Mouse (Mus musculus) lung, embryonic 14.5 days (tissue): ENCODE measurements around the gene Popdc3. TPM values are rescaled to one million over a fixed set of nuclear protein-coding genes. Genes with fewer than 3 reads are reported as not detected.

Experiments used
- ATAC-seq: fragments of 200-750 bp; cut with Nextera tagmentation; 2 replicates; pipeline ENCODE4 v1.8.0; 2017; ENCODE audit warnings: mild to moderate bottlenecking, moderate TSS enrichment, moderate library complexity; ENCODE audit not compliant: insufficient read depth
- DNase-seq: peaks from one replicate; pipeline ENCODE4 v3.0.0-alpha.2; 2015
- H3K27ac ChIP-seq: fragments of 300-500 bp; sonication (generic); 2 replicates; pipeline ENCODE4 v1.5.1; 2014; ENCODE audit warnings: low read depth, mild to moderate bottlenecking, moderate library complexity
- H3K27me3 ChIP-seq: fragments of 300-500 bp; sonication (generic); 2 replicates; pipeline ENCODE4 v1.6.1; 2014; ENCODE audit warnings: low read length, control low read depth; ENCODE audit not compliant: insufficient read depth
- H3K36me3 ChIP-seq: fragments of 300-500 bp; sonication (generic); 2 replicates; pipeline ENCODE4 v1.6.1; 2014; ENCODE audit warnings: control low read depth; ENCODE audit not compliant: insufficient read depth
- H3K4me1 ChIP-seq: fragments of 300-500 bp; sonication (generic); 2 replicates; pipeline ENCODE4 v1.6.1; 2014; ENCODE audit warnings: antibody characterized with exemption, control low read depth; ENCODE audit not compliant: insufficient read depth
- H3K4me2 ChIP-seq: fragments of 300-500 bp; sonication (generic); 2 replicates; pipeline ENCODE4 v1.6.1; 2014; ENCODE audit warnings: mild to moderate bottlenecking
- H3K4me3 ChIP-seq: fragments of 300-500 bp; sonication (generic); 2 replicates; pipeline ENCODE4 v1.5.1; 2014; ENCODE audit warnings: low read depth, low read length
- H3K9ac ChIP-seq: fragments of 300-500 bp; sonication (generic); 2 replicates; pipeline ENCODE4 v1.6.1; 2014
- H3K9me3 ChIP-seq: fragments of 300-500 bp; sonication (generic); 2 replicates; pipeline ENCODE4 v1.6.1; 2016; ENCODE audit warnings: low read depth, low read length, control low read depth
- CTCF ChIP-seq: IDR thresholded peaks from 2 replicates; pipeline ENCODE4 v1.5.1; 2016; ENCODE audit warnings: antibody characterized with exemption, low read depth
- WGBS: fragments of 180-500 bp; shearing (Covaris S2); extraction: QIAGEN DNeasy Blood & Tissue Kit; methylation state at CpG from one replicate; pipeline ENCODE4 v1.1.7; 2014; 5-methylcytosine and 5-hydroxymethylcytosine counted together
- polyA plus RNA-seq: library from polyadenylated mRNA; unstranded; fragments of >200 nt; fragmentation: Nextera tagmentation; extraction: Ambion mirVana; gene quantifications from 2 replicates; pipeline ENCODE4 v1.2.1, GENCODE M21; 2014

The Popdc3 gene
- polyA plus RNA-seq, 1 experiment from 2014 or later, result 0.45 TPM

DNA sequence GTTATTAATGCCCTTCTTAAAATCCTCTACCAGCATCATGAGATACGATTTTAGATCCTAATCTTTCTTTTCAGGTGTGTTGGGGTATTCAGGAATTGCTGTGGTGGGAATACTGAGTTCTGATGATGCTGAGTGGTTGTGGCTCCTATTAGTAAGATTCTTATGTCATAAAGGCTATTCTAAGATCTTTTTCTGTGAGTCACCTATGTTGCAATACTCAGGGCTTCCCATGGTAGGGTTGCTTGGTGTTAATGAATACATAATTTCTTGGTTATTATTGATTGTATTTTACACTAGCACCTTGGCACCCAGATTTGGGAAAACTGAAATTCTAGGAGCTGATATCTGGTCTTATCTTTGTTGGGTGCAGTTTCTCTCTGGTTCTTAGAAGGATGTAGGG, 26.7 kb downstream of the Popdc3 start:
- Histone ChIP-seq H3K9me3 (no peaks in the 10 kb centered on the region), H3K27me3 (no peaks in the 10 kb centered on the region), H3K9ac (no peak overlapping the region), H3K4me1 (no peaks in the 10 kb centered on the region), H3K36me3 (no peaks in the 10 kb centered on the region), H3K4me2 (no peak overlapping the region), H3K4me3 (no peak overlapping the region), H3K27ac (no peak overlapping the region)
- TF ChIP-seq CTCF, result no peak
- no peak for ATAC-seq
- WGBS, result 53% methylated on average over 1 of the region's 1 CpGs
- no peak for DNase-seq

GRCm38 (mm10) chr10:45210201-45210600, 32.3 kb downstream of the Popdc3 start:
- no peak overlapping the region for H3K4me2 ChIP-seq
- H3K27me3 ChIP-seq, result no peaks in the 10 kb centered on the region
- no peaks in the 10 kb centered on the region for H3K9me3 ChIP-seq
- no peak for TF ChIP-seq CTCF
- H3K4me1 ChIP-seq, result no peaks in the 10 kb centered on the region
- H3K36me3 ChIP-seq, result no peaks in the 10 kb centered on the region
- no peak for ATAC-seq
- no peak overlapping the region for H3K9ac ChIP-seq
- DNase-seq, result no peak
- H3K4me3 ChIP-seq, result no peak overlapping the region
- no peak overlapping the region for H3K27ac ChIP-seq

- no peak overlapping the region for H3K9ac ChIP-seq
- no peaks in the 10 kb centered on the region for H3K36me3 ChIP-seq
- DNase-seq (no peak), ATAC-seq (no peak)
- no peak overlapping the region for H3K4me3 ChIP-seq
- no peaks in the 10 kb centered on the region for H3K4me1 ChIP-seq
- no peaks in the 10 kb centered on the region for H3K9me3 ChIP-seq
- H3K27me3 ChIP-seq, result no peaks in the 10 kb centered on the region
- WGBS, result 70% methylated on average over 7 of the region's 7 CpGs
- no peak overlapping the region for H3K4me2 ChIP-seq
- TF ChIP-seq CTCF, result no peak
- H3K27ac ChIP-seq, result no peak overlapping the region
These were observed 38.8 kb downstream of the Popdc3 start for GRCm38 (mm10) chr10:45216676-45217075.

DNA sequence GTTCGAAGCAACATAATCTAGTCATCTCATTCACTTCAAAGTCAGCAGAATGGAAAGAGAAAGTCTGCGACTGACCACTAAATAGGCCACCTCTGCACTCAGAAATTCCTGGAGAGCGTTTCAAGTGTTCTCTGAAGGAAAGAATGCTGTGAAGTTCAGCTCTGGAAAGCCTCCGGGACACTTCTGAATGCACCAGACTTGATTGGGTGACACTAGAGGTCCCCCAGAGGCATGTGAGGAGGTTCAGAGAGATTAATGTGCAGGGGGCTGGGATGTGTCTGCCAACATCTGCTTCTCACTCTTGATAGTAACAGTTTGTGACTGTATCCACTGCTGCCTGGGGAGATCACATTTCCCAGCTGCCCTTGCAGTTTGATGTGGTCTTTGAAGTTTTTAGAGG, 52.1 kb downstream of the Popdc3 start:
- H3K27ac ChIP-seq, result peak overlapping the region; percentile 24; the same call in 1 of the 2 replicates
- peak overlapping the region; percentile 2; the same call in 1 of the 2 replicates for H3K4me2 ChIP-seq
- ATAC-seq (peak; percentile 95), DNase-seq (peak; percentile 81)
- H3K4me1 ChIP-seq, result peaks cover 8% of the 10 kb centered on the region; the same call in 1 of the 2 replicates
- 4% methylated on average over 4 of the region's 4 CpGs for WGBS
- TF ChIP-seq CTCF, result no peak
- H3K27me3 ChIP-seq, result no peaks in the 10 kb centered on the region
- no peak overlapping the region for H3K4me3 ChIP-seq
- no peaks in the 10 kb centered on the region for H3K36me3 ChIP-seq
- no peak overlapping the region for H3K9ac ChIP-seq
- no peaks in the 10 kb centered on the region for H3K9me3 ChIP-seq

- no peaks in the 10 kb centered on the region for H3K36me3 ChIP-seq
- H3K9ac ChIP-seq, result no peak overlapping the region
- H3K4me3 ChIP-seq, result no peak overlapping the region
- WGBS, result 70% methylated on average over 6 of the region's 6 CpGs
- no peak for ATAC-seq
- no peak for DNase-seq
- no peak for TF ChIP-seq CTCF
- peaks cover 8% of the 10 kb centered on the region; the same call in 1 of the 2 replicates for H3K4me1 ChIP-seq
- H3K27ac ChIP-seq, result no peak overlapping the region
- no peaks in the 10 kb centered on the region for H3K27me3 ChIP-seq
- no peaks in the 10 kb centered on the region for H3K9me3 ChIP-seq
- H3K4me2 ChIP-seq, result no peak overlapping the region
These were observed 55.5 kb downstream of the Popdc3 start for GRCm38 (mm10) chr10:45233351-45233750.

GRCm38 (mm10) chr10:45236304-45236703, 58.4 kb downstream of the Popdc3 start:
- H3K9me3 ChIP-seq, result no peaks in the 10 kb centered on the region
- H3K36me3 ChIP-seq, result no peaks in the 10 kb centered on the region
- H3K4me3 ChIP-seq, result no peak overlapping the region
- no peak overlapping the region for H3K9ac ChIP-seq
- 49% methylated on average over 3 of the region's 3 CpGs for WGBS
- no peak for TF ChIP-seq CTCF
- no peak overlapping the region for H3K4me2 ChIP-seq
- DNase-seq (no peak), ATAC-seq (no peak)
- H3K27me3 ChIP-seq, result no peaks in the 10 kb centered on the region
- no peaks in the 10 kb centered on the region for H3K4me1 ChIP-seq
- H3K27ac ChIP-seq, result no peak overlapping the region

- no peak for ATAC-seq
- no peaks in the 10 kb centered on the region for H3K4me1 ChIP-seq
- H3K27me3 ChIP-seq, result no peaks in the 10 kb centered on the region
- WGBS, result 68% methylated on average over 5 of the region's 5 CpGs
- H3K27ac ChIP-seq, result no peak overlapping the region
- no peaks in the 10 kb centered on the region for H3K9me3 ChIP-seq
- no peak overlapping the region for H3K4me3 ChIP-seq
- no peak for DNase-seq
- no peak overlapping the region for H3K9ac ChIP-seq
- TF ChIP-seq CTCF, result no peak
- H3K36me3 ChIP-seq, result no peaks in the 10 kb centered on the region
- H3K4me2 ChIP-seq, result no peak overlapping the region
These were observed 59.6 kb downstream of the Popdc3 start for GRCm38 (mm10) chr10:45237492-45237891.

GRCm38 (mm10) chr10:45260477-45260876, 82.6 kb downstream of the Popdc3 start:
- H3K4me3 ChIP-seq, result no peak overlapping the region
- H3K9ac ChIP-seq, result no peak overlapping the region
- 60% methylated on average over 1 of the region's 1 CpGs for WGBS
- no peaks in the 10 kb centered on the region for H3K9me3 ChIP-seq
- no peak for TF ChIP-seq CTCF
- H3K36me3 ChIP-seq, result no peaks in the 10 kb centered on the region
- DNase-seq (no peak), ATAC-seq (no peak)
- H3K27me3 ChIP-seq, result no peaks in the 10 kb centered on the region
- H3K4me2 ChIP-seq, result no peak overlapping the region
- no peaks in the 10 kb centered on the region for H3K4me1 ChIP-seq
- H3K27ac ChIP-seq, result no peak overlapping the region
